25 mouse cellular contexts compared by ENCODE assay signal in the genomic region with DNA sequence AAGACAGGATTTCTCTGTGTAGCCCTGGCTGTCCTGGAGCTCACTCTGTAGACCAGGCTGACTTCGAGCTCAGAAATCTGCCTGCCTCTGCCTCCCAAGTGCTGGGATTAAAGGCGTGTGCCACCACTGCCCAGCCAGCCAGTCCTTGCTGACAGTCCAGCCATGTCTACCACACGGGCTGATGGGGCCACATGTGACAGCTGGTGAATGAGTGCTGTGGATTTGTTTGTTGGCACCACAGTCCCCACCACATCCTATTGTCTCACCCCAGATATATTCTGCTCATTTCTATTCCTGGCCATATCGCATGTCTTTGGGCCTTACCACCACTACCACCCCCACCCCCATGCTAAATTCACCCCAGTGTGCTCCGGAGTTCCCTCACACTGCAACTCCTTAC. TPM values are rescaled to one million over a fixed set of nuclear protein-coding genes. Genes with fewer than 3 reads are reported as not detected.
DNase-seq lines count a peak whose midpoint lies in the region; ATAC-seq and TF ChIP-seq lines count a peak whose summit lies in the region.
"Had no signal": no experiment of that assay in that cellular context is flagged by ENCODE, and none has a peak within 500 bp of the region (broad histone marks: within the 10 kb centered on the region; RNA-seq: fewer than 3 reads in every experiment).

No protein-coding gene starts in this region.

- H3K4me2 ChIP-seq in myocyte (ENCODE audit: low read depth), result no peak overlapping the region
- H3K4me2 ChIP-seq: embryonic facial prominence, embryonic 13.5 days; embryonic facial prominence, embryonic 15.5 days; forebrain, embryonic 13.5 days; forebrain, embryonic 15.5 days had no signal

- no peak overlapping the region for H3K4me3 ChIP-seq in myocyte
- H3K4me3 ChIP-seq: embryonic facial prominence, embryonic 13.5 days; embryonic facial prominence, embryonic 15.5 days; erythroblast, embryonic 14.5 days; forebrain, embryonic 10.5 days; forebrain, embryonic 13.5 days; forebrain, embryonic 15.5 days had no signal

- ATAC-seq in CD4-positive, CD25-positive, alpha-beta regulatory T cell, adult 4 months, result no peak
- ATAC-seq: forebrain, embryonic 13.5 days; forebrain, embryonic 15.5 days; forebrain, postnatal 0 days had no signal

- TF ChIP-seq POLR2A in myocyte (IDR thresholded peaks at IDR 0.05; ENCODE audit: insufficient read length, low read depth), result no peak

- H3K27me3 ChIP-seq in myocyte (ENCODE audit: control insufficient read depth, insufficient read depth, insufficient read length), result no peaks in the 10 kb centered on the region
- H3K27me3 ChIP-seq: embryonic facial prominence, embryonic 13.5 days; embryonic facial prominence, embryonic 15.5 days; forebrain, embryonic 13.5 days; forebrain, embryonic 15.5 days had no signal

- no peaks in the 10 kb centered on the region for H3K36me3 ChIP-seq in myocyte (ENCODE audit: control insufficient read depth, insufficient read depth)

- H3ac ChIP-seq in myocyte (ENCODE audit: control insufficient read depth, insufficient read length), result no peak overlapping the region

- peak; percentile 2 for DNase-seq in ovary, postnatal 36 days (ENCODE audit: low spot score)
- DNase-seq in ovary, postnatal 10 days (ENCODE audit: low spot score), result no peak
- DNase-seq in left cerebral cortex, postnatal 36 days (ENCODE audit: low spot score in 2 of 2), result no peak
- DNase-seq: adrenal gland, adult 2 months; adrenal gland, postnatal 10 days; adrenal gland, postnatal 25 days; cerebellum, adult 11 months; cerebellum, adult 18-20 months; cerebellum, adult 8-10 months; cerebellum, adult 9-11 months; cerebellum, postnatal 36 days; embryo, embryonic 11 days; forebrain, postnatal 0 days had no signal

- no peaks in the 10 kb centered on the region for H3K79me2 ChIP-seq in myocyte (ENCODE audit: control insufficient read depth, insufficient read depth)

- intact Hi-C loops in left cerebral cortex, postnatal 36 days (cut with DNase I), result no loop called here

TF ChIP-seq in myocyte, 11 proteins besides CTCF, POLR2A, EP300 and RAD21:
- TF ChIP-seq MYOD1 (IDR thresholded peaks at IDR 0.05; ENCODE audit: control insufficient read depth in 1 of 3, insufficient read length in 2 of 3, low read depth in 2 of 3) (peak in 2 of 3 experiments; percentile 48 to 86), POLR2AphosphoS2 (IDR thresholded peaks at IDR 0.05; ENCODE audit: insufficient read length, low read depth) (no peak), MYOG (IDR thresholded peaks at IDR 0.05; ENCODE audit: control insufficient read depth in 1 of 3, insufficient read depth in 1 of 3, insufficient read length in 2 of 3, low read depth in 2 of 3) (peak; percentile 52 to 74 (median 57)), SRF (IDR thresholded peaks at IDR 0.05; ENCODE audit: control insufficient read depth, insufficient read length, low read depth) (no peak), TCF12 (IDR thresholded peaks at IDR 0.05; ENCODE audit: insufficient read depth, poor library complexity, severe bottlenecking) (no peak), MAX (IDR thresholded peaks at IDR 0.05; ENCODE audit: low read depth) (no peak), TCF3 (IDR thresholded peaks at IDR 0.05; ENCODE audit: insufficient read length, low read depth) (peak; percentile 14), CEBPB (IDR thresholded peaks at IDR 0.05; ENCODE audit: insufficient read depth, poor library complexity, severe bottlenecking) (no peak), E2F4 (IDR thresholded peaks at IDR 0.05; ENCODE audit: insufficient read depth) (no peak)

RNA-seq across cellular contexts. Expression of a gene that starts 12.5 kb away (rescaled TPM):
- not detected for polyA plus RNA-seq in myocyte (2012; fragmentation: generic; extraction: Trizol)
- 10 to 100 TPM; 78.1 to 85.0 TPM for total RNA-seq in left cerebral cortex, postnatal 36 days (2021)
- not detected for polyA plus RNA-seq in CD4-positive, CD25-positive, alpha-beta regulatory T cell, adult 4 months (2017; shearing (Covaris generic))
- total RNA-seq: common myeloid progenitor, adult 5-6 weeks; ES-E14; MEL had no signal
- polyA plus RNA-seq: C2C12; erythroblast, embryonic 14.5 days had no signal
